Mouse (Mus musculus): ENCODE measurements around the gene Sash1.

DNA sequence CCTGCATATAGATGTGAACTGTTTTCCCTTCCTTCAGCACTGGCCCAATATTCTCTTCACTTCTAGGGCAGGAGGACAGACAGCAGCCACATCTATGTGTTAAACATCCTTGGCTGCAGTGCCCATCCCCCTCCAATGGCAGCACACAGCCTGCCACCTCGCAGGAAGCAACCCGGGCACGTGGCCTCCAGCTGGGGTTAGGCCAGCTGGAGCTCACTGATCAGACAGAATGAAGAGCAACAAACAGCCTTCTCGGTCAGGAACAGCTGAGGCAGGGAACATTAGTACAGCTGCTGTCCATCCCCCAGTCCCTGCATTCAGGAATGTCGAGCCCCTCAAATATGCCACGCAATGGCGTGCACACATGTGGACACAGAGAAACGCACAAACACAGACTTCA, 81.6 kb downstream of the Sash1 start:
- TF ChIP-seq GATA1 (IDR thresholded peaks at IDR 0.05; ENCODE audit: borderline replicate concordance, low read length), result no peak
- TF ChIP-seq FLI1 (IDR thresholded peaks at IDR 0.05; ENCODE audit: low read length), result no peak
